Mouse (Mus musculus): Measurements from ENCODE around the gene Adamts18.
"Not testable (repeated sequence)": the region's sequence is repeated elsewhere in the genome, so short reads cannot be mapped to it uniquely, and the experiment has no call there.

GRCm38 (mm10) chr8:113800556-113800955 is 48.0 kb downstream of the Adamts18 start:
- TF ChIP-seq CTCF, EP300 (IDR thresholded peaks at IDR 0.05; ENCODE audit: low read depth): not testable (repeated sequence)

Measured in heart, postnatal 0 days (tissue).